Mouse (Mus musculus) kidney, postnatal 0 days (tissue): ENCODE results near the gene Apom. TPM values are rescaled to one million over a fixed set of nuclear protein-coding genes. Genes with fewer than 3 reads are reported as not detected.

Experiments
- ATAC-seq: fragments of 200-750 bp; cut with Nextera tagmentation; replicated peaks from 2 replicates; pipeline ENCODE4 v1.8.0; 2017; ENCODE audit warnings: low read depth, moderate number of reproducible peaks, moderate TSS enrichment, moderate library complexity; ENCODE audit not compliant: low FRiP score
- DNase-seq: peaks from one replicate; pipeline ENCODE4 v3.0.0-alpha.2; 2016; ENCODE audit warnings: low spot score
- H3K27ac ChIP-seq: fragments of 300-500 bp; sonication (generic); 2 replicates; pipeline ENCODE4 v1.5.1; 2014; ENCODE audit warnings: mild to moderate bottlenecking
- H3K27me3 ChIP-seq: fragments of 300-500 bp; sonication (generic); 2 replicates; pipeline ENCODE4 v1.6.1; 2014; ENCODE audit warnings: low read length, mixed read lengths; ENCODE audit not compliant: insufficient read depth
- H3K36me3 ChIP-seq: fragments of 300-500 bp; sonication (generic); 2 replicates; pipeline ENCODE4 v1.6.1; 2014; ENCODE audit warnings: low read length, mixed read lengths; ENCODE audit not compliant: insufficient read depth
- H3K4me1 ChIP-seq: fragments of 300-500 bp; sonication (generic); replicated peaks from 2 replicates; pipeline ENCODE4 v1.6.1; 2014; ENCODE audit warnings: antibody characterized with exemption, low read length, mixed read lengths; ENCODE audit not compliant: insufficient read depth
- H3K4me2 ChIP-seq: fragments of 300-500 bp; sonication (generic); 2 replicates; pipeline ENCODE4 v1.6.1; 2014; ENCODE audit warnings: mild to moderate bottlenecking, low read length, moderate library complexity, mixed read lengths
- H3K4me3 ChIP-seq: fragments of 300-500 bp; sonication (generic); replicated peaks from 2 replicates; pipeline ENCODE4 v1.5.1; 2014; ENCODE audit warnings: low read depth, low read length
- H3K9ac ChIP-seq: fragments of 300-500 bp; sonication (generic); 2 replicates; pipeline ENCODE4 v1.6.1; 2014; ENCODE audit warnings: low read depth, low read length
- H3K9me3 ChIP-seq: fragments of 300-500 bp; sonication (generic); replicated peaks from 2 replicates; pipeline ENCODE4 v1.6.1; 2016; ENCODE audit warnings: low read length, inconsistent platforms, mixed read lengths
- CTCF ChIP-seq: IDR thresholded peaks from 2 replicates; pipeline ENCODE4 v1.5.1; 2016; ENCODE audit warnings: antibody characterized with exemption, low read depth, mild to moderate bottlenecking, moderate library complexity
- WGBS: fragments of 180-500 bp; shearing (Covaris S2); extraction: QIAGEN DNeasy Blood & Tissue Kit; methylation state at CpG from one replicate; pipeline ENCODE4 v1.1.7; 2014; 5-methylcytosine and 5-hydroxymethylcytosine counted together
- polyA plus RNA-seq: library from polyadenylated mRNA; unstranded; fragments of >200 nt; fragmentation: Nextera tagmentation; extraction: Ambion mirVana; gene quantifications from 2 replicates; pipeline ENCODE4 v1.2.1, GENCODE M21; 2015

Apom gene
- polyA plus RNA-seq, 1 experiment from 2014 or later: 59.6 TPM

DNA sequence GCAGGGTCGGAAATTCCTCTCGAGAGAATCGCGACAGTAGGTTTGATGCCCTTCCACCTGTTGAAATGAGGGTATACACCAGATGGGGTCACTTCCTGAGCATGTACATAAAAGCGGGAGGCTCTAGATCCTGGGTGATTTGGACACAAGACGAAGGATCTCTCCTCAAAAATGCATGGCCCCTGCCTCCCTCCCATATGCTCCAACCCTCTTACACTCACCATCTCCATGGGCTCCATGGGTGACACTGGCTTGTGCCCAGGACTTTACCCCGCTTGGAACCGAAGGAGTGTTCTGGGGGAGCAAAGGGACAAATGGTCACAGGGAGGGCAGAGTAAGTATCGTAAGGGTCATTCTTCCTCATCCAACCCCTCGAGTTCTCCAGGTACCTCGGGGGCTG lies 29.6 kb upstream of the Apom start:
- 70% methylated on average over 11 of the region's 11 CpGs for WGBS
- Histone ChIP-seq H3K9ac (0 out of 2 replicates have a peak overlapping the region, but pooled peaks have one; percentile 18), H3K27me3 (no peaks in the 10 kb centered on the region), H3K36me3 (peaks cover 57% of the 10 kb centered on the region), H3K27ac (no peak overlapping the region), H3K4me2 (no peak overlapping the region), H3K9me3 (no peaks in the 10 kb centered on the region), H3K4me1 (peaks cover 23% of the 10 kb centered on the region; the same call in 1 of the 2 replicates), H3K4me3 (no peak overlapping the region)
- no peak for TF ChIP-seq CTCF
- no peak for ATAC-seq
- DNase-seq: no peak

DNA sequence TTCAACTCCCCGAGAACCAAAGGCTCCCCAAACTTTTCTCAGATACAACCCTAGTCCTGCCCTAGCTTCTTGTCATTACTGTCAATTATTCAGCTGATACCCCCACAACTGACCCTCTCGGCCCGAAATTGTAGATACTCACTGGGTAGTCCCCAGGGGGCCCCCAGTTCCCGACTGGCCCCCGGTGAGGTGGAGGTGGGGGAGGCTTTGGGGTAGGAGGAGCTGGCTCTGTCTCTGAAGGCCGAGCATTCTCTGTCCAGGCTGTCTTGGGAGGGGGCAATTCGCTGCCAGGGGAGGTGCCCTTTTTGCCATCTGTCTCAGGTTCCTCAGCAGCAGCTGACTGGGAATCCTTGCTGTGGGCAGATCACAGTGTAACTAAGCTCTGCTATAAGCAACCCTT lies 27.8 kb upstream of the Apom start:
- whole genome bisulfite sequencing: 67% methylated on average over 7 of the region's 7 CpGs
- Histone ChIP-seq H3K9ac (no peak overlapping the region), H3K4me3 (no peak overlapping the region), H3K4me1 (peaks cover 17% of the 10 kb centered on the region; the same call in 1 of the 2 replicates), H3K9me3 (no peaks in the 10 kb centered on the region), H3K27me3 (no peaks in the 10 kb centered on the region), H3K27ac (no peak overlapping the region), H3K36me3 (peaks cover 74% of the 10 kb centered on the region), H3K4me2 (no peak overlapping the region)
- TF ChIP-seq CTCF: no peak
- ATAC-seq (no peak), DNase-seq (no peak)

DNA sequence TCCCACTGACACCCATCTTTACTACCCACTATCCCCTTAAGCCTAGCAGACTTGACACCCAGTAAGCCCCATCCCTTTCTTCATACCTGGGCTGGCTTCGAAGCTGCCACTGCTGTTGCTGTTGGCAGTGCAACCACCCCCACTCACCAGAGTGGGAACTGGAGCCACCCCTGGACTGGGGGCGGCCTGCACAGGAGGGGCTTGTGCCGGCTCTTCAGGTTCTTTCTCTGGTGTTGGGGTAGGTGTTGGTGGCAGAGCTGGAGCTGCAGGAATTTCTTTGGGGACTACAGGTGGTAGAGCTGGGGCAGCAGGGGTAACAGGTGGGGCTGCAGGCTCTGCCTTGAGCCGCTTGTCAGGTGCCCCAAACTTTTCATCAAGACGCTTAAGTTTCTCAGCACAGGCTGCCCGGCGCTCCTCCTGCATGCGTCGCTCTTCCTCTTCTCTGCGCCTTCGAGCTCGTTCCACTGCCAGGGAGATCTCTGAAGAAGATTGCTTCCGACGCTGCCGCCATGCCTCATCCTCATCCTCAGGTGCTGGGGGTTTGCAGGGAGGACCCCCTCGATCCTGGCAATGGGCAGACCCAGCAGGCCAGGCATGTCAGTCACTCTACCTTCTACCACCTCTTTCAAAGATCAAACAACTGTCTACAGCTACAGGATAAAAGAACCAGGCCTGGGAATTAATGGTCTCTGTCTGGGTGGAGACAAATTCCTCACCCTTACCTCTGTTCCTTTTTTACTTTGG lies 27.2 kb upstream of the Apom start:
- WGBS: 87% methylated on average over 16 of the region's 16 CpGs

DNA sequence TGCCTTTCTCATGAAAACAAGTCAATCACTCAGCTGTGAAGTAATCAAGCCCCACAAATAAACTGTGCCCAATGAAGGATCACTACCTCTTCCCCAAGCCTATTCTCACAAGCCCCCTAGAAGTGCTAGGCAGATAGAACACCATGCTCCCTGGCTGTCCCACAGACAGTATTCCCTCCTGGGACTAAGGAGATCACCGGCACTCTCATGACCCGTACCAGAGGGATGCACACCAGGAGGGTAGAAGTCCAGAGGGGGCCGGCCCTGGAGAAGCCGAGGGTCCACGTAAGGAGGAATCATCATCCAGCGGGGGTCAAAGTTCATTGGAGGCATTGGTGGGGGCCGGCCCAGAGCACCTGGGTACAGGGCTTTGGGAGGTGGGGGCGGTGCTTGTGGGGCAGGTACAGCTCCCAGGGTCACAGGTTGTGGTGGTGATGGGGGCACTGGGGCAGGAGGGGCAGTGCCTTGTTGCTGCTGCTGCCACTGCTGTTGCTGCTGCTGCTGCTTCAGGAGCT lies 25.9 kb upstream of the Apom start:
- no peak for TF ChIP-seq CTCF
- Histone ChIP-seq H3K4me1 (peaks cover 13% of the 10 kb centered on the region; the same call in 1 of the 2 replicates), H3K9me3 (no peaks in the 10 kb centered on the region), H3K4me3 (no peak overlapping the region), H3K36me3 (peaks cover 92% of the 10 kb centered on the region), H3K27me3 (no peaks in the 10 kb centered on the region), H3K4me2 (no peak overlapping the region), H3K9ac (no peak overlapping the region), H3K27ac (no peak overlapping the region)
- 86% methylated on average over 8 of the region's 8 CpGs for WGBS
- ATAC-seq (peak; percentile 30), DNase-seq (no peak)

More for the DNA sequence above, 27.2 kb upstream of the Apom start:
- H3K27me3 ChIP-seq: no peaks in the 10 kb centered on the region
- H3K4me2 ChIP-seq: no peak overlapping the region
- H3K9ac ChIP-seq: no peak overlapping the region
- H3K36me3 ChIP-seq: peaks cover 80% of the 10 kb centered on the region
- no peaks in the 10 kb centered on the region for H3K9me3 ChIP-seq
- ATAC-seq: no peak
- H3K27ac ChIP-seq: no peak overlapping the region
- no peak for TF ChIP-seq CTCF
- peaks cover 17% of the 10 kb centered on the region; the same call in 1 of the 2 replicates for H3K4me1 ChIP-seq
- H3K4me3 ChIP-seq: no peak overlapping the region
- no peak for DNase-seq

DNA sequence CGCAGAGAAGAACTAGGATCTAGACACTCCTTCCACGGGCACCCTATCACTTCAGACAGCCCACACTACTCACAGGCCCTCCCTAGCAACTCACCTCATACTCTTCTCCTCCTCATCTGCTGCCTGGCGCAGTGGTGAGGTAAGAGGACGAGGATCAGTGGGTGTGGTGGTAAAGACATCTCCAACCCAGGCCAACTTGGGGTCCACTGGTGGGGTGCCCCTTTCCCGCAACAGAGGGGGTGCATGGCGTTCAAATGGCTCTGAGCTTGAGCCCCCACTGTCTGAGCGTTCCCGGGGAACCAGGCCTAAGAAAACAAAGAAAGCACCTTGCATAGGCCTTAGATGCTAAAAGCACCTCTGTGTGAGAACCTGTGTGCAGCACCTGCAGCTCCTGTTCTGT lies 25.4 kb upstream of the Apom start:
- Histone ChIP-seq H3K9ac (no peak overlapping the region), H3K27me3 (no peaks in the 10 kb centered on the region), H3K9me3 (no peaks in the 10 kb centered on the region), H3K27ac (no peak overlapping the region), H3K4me1 (peaks cover 8% of the 10 kb centered on the region; the same call in 1 of the 2 replicates), H3K4me2 (no peak overlapping the region), H3K4me3 (no peak overlapping the region), H3K36me3 (peaks cover 97% of the 10 kb centered on the region)
- DNase-seq (no peak), ATAC-seq (no peak)
- WGBS: 89% methylated on average over 8 of the region's 8 CpGs
- no peak for TF ChIP-seq CTCF

DNA sequence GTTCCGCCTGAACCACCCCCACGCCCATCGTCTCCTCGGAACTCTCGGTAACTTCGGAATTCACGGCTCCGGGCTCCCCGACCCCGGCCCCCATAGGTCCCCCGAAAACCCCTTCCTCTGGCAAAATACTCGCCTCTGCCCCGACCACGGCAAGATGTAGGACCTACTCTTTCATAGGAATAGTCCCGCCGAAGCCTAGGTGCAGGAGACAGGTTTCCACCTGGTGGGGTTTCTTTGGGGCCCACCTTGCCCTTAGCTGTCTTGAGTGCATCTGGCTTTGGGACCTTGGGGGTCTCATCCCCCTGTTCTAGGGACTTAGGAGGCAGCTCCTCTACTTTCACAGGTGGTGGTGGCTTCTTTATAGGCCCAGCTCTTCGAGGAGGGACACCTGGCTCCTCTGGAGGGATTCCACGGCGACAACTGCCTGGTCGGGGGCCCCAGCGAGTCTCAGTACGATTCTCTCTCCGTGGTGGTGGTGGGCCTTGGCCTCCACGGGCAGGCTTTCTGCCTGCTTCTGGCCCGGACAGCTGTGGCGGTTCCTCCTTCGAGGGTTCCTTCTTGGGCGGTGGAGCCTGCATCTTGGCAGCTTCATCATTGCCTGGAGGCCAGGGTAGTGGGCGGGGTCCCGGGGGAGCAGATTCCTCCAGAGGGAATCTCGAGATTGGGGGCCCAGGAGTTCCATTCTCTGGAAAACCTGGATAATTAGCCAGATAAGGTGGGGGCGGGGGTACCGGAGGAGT lies 24.8 kb upstream of the Apom start:
- Histone ChIP-seq H3K4me1 (0 out of 2 replicates have a peak, but pooled peaks cover 2% of the 10 kb centered on the region), H3K36me3 (peaks cover 96% of the 10 kb centered on the region), H3K9ac (no peak overlapping the region), H3K27me3 (no peaks in the 10 kb centered on the region), H3K27ac (no peak overlapping the region), H3K9me3 (no peaks in the 10 kb centered on the region), H3K4me3 (no peak overlapping the region), H3K4me2 (no peak overlapping the region)
- TF ChIP-seq CTCF: no peak
- no peak for ATAC-seq
- WGBS: 87% methylated on average over 33 of the region's 33 CpGs
- DNase-seq: no peak
